Mouse (Mus musculus) liver, adult (tissue): Measurements from ENCODE around the gene Sar1b.

Source experiments
- GATA4 ChIP-seq: IDR thresholded peaks from 2 replicates; pipeline ENCODE4 v1.6.1; 2014; ENCODE audit warnings: mild to moderate bottlenecking, low read length; ENCODE audit not compliant: insufficient replicate concordance

Gene Sar1b

DNA sequence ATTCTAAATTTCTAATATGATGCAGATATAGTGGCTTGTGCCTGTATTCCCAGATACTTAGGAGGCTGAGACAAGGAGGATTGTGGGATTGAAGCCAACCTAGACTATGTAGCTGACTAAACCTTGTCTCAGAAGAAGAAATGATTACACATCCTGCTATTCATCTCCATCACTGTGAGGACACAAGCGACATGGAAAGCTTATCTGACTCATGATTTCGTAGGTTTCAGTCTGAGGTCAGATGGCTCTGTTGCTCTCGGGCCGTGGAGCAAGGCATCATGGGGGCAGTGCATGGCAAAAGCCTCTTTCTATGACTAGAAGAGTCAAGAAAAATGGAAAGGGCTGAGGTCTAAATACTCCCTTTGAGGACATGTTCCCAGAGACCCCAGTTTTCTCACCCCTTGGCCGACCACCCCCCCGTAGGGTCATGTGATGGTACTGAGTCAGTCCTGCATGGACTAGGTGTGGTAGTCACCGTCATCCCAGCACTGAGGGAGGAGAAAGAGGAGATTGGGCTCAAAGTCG lies 48.6 kb downstream of the Sar1b start:
- no peak for TF ChIP-seq GATA4

DNA sequence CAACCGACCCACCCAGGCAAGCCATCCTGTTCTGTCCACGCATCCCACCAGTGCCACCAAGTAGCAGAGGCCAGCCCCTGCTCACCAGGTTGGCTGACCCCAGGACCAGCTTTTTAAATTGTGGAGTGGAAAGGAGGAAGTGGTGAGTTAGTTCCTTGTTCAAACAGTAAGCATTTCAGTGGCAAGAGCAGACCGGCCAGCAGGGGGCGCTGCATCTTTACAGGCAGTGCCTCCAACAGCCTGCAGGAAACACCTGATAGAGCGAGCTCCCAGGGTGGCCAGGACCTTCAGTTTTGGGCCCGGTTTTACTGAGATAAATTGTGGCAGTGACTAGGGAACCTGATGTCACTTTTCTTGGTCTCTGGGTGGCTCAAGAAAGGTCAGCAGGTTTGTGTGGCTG lies 54.3 kb downstream of the Sar1b start:
- no peak for TF ChIP-seq GATA4

DNA sequence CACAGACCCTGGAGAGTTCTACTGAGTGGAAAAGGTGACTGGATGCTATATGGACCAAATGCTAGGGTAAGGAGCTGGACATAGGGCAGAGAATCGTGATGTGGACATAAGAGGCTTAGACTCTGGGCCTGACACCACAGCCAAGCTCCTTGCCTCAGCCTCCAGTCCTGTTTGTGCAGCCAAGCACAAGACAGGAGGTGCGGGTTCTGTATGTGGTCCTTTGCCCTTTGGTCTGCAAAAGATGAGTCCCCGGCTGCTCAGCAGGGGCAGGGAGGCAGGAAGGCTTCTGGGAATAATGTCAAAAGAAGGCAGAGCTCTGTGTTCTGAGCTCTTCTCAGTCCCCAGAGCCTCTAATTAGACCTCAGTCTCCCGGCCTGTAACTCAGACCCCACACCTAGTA lies 55.4 kb downstream of the Sar1b start:
- no peak for TF ChIP-seq GATA4

DNA sequence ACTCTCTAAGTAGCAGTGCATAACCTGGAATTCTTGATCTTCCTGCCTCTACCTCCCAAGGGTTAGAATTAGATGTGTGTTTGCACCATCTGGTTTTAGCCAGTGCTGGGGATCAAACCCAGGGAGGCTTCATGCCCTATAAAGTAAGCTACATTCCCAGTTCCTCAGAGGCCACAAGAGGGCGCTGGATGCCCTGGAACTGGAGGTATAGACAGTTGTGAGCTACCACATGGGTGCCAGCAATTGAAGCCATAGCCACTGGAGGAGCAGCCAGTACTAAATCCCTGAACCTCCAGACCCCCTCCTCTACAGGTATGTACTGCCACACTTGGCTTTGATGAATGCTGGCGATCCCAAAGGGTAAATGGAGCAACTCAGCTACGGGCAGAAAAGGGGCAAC lies 56.5 kb downstream of the Sar1b start:
- TF ChIP-seq GATA4, result no peak

DNA sequence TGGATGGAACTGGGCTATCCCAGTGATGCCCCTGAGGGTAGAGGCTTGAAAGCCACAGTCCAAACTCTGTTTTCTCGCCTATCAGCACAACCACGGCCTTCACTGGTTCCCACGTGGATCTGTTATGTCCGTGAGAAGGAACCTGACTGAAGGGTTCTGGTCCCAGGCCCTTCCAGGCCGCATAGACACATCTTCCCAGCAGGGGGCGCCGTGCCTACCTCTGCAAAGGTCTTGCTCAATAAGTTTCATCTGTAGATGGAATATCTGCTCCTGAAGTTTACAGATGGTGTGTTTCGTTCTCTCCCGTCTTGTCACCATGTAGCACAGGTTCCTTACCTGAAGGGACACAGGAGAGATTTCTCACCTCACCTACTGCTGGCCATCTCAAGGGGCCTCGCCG lies 57.4 kb downstream of the Sar1b start:
- no peak for TF ChIP-seq GATA4

DNA sequence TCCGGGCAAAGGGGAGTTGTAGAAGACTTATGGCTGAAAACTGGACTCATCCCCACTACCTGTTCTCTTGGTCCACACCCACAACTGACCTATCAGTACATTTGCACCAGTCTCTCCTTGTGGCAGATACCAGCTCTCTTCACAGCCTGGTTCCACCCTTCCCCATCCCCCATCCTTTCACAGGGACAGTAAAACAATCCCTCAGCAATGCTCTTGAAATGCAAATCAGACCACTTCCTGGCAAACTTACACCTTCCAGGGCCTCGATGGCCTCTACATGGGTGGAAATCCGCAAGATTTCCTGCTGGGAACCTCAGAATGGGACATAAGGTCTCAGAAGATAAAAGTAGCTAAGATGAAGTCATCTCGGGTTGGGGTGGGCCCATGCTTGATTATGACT lies 59.2 kb downstream of the Sar1b start:
- no peak for TF ChIP-seq GATA4

DNA sequence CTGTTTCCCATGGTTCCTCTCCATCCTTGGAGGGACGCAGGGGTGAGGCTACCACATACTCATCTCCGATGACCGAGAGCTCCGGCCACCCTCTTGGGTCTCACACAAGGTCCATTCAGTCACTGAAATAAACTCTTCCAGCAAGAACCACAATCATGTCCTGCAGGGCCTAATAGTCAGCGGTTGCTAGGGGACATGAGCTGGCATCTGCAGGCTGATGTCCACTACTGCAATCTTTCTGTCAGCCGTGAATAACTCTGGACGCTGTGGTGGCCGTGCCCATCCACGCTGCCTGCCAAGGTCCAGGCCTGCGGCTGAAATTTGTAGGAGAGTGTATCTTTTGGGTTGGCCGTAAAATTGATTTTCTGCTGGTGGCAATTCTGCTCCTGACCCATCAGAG lies 59.8 kb downstream of the Sar1b start:
- TF ChIP-seq GATA4, result no peak

DNA sequence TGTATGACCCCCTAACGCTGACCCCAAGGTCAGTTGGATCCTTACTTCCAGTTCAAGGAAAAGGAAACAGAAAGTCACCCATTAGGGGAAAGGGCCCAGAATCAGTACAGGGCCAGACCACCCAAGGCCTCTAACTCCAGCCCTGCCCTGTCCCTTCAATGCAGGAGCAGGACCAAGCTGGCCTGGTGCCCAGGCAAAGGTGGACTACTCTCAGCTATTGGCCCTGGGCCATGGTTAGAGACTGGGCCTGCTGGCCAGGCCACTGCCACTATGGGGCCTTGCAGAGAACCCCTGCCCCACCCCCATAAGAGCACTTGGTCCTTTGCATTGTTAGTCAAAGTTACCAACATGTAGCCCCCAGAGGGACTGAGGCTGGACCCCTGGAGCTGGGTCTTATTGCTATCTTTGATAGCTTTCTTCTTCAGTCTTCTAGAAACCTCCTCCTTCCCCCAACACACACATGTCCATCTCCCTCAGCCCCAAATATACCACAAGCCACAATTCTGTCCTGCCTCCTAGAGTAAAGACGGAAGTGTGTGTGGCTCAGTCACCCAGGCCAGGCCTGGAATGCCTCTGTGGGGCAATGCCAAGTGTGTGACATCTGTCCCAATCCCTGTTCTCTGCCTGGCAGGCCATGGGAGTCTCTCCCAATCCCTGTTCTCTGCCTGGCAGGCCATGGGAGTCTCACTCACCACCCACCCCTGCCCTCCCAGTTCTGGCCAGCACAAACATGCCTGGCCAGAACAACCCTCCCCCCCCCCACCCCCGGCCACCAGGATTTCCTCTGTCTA lies 60.7 kb downstream of the Sar1b start:
- TF ChIP-seq GATA4, result no peak

DNA sequence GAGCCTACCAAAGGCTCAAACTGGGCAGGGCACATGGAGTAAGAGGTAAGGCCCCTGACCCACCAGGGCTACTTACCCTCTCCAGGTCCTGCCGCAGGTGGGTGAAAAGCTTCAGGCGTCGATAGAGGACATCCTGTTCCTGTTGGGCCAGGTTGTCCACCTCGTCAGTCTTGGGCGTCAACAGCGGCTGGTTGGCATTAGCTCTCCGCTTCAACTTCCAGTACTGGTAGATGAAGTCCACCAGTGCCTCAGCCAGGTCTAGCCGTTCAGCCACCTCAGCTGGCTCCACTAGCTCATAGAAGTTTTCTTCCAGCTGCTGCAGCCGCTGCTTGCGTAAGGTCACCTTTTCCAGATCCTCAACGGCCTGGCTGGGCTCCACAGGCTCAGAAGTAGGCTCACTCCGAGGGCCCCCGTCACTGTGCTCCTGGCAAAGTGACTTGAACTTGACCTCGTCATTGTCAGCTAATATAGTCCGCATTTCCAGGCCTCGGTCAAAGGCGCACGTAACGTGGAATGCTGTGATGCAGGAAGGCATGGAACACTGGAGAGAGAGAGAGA lies 61.5 kb downstream of the Sar1b start:
- no peak for TF ChIP-seq GATA4

DNA sequence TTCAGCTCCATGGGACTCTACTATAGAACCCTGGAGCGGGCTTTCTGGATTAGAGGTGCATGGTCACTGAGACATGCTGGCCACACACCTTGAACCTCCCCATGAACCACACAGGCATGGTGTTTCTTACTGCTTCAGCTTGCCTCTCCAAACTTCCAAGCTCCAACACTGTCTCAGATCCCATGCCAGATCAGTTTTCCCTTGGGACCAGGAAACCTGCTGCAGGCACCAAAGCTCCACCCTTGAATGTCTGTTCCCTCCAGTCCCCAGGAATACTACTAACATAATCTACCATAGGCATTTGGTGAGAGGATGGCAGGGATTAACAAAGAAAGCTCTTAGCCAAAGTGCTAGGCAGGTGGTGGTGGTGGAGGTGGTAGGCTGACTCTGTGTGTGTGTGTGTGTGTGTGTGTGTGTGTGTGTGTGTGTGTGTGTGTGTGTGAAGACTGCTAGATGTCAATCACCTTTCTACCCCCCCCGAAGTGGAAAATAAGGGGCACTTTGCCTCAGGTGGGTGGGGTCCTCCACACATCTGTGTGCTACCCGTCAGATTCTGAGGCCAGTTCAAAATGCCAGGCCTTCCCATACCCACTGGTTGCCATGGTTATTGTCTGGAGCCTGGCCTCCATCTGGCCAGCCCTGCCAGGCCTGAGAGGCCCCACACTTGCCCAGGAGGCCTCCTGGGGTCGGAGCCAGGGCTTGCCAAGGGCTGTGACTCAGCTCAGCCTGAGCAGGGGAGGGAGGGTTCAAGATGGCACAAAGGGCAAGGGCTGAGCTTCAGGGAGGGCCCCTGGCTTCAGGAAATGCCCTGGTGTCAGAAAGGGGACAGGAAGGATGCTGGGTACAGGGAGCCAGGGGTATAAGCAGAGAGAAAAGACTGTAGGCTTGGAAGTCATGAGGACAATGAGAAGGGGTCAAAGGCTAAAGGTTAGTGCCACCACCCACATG lies 68.7 kb downstream of the Sar1b start:
- no peak for TF ChIP-seq GATA4

DNA sequence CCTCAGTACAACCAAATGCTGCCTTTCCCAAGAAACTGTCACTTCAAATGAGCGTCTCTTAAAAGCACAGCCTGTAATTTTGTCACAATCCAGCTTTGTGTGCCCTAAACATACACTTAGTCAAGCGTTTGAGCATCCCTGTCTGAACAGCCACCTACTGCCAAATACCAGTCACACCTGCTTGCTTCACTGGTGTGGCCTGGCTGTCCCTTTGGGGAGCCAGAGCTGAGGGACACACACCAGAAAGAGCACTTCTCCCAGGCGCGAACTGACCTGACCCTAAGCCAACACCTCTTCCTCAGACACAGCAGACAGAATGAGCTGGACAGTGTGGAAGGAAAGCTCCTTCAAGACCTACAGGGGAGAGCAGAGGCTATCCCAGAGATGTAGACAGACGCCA lies 69.5 kb downstream of the Sar1b start:
- TF ChIP-seq GATA4, result no peak

DNA sequence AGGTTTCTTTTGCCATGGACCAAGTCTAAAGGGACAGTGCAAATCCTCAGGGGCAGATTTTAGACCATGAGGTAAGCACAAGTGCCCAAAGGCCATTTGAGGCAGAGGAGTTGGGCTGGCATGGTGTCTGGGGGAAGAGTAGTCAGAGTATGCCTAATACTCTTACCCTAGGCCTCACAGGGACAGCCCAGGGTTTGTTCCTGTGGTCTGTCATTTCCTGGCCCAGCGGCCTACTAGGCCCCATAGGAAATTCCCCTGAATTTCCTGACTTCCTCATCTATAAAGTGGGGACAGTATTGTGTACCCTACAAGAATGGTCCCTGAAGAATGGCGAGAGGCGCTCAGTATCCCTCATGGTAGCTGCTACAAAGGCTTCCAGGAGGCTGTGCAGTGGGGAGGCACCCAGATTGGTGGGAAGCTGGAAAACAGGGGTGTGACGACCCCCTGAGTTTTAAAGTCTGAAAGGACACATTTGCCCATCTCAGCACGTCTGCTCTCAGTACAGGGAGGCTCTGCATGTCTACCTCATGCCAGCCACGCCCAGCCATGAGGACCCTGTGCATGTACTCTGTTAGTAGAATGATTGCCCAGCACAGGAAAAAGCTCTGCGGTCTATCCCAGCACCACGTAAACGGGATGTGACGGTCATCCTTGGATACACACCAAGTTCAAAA lies 70.0 kb downstream of the Sar1b start:
- TF ChIP-seq GATA4, result no peak

DNA sequence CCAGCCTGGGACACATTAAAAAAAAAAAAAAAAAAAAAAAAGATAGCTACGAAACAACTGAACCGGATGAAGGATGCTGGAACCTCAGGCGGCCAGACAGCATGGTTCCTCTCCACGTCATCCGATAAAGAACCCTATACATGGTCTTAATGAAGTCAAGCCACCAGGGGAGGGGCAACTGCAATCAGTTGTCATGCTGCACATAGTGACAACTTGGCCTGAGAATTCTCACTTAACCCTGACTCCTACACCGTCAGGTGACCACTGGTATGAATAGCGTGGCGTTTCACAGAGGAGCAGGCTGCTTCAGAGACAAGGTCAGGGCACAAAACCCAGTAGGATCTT lies 70.6 kb downstream of the Sar1b start:
- TF ChIP-seq GATA4, result no peak

DNA sequence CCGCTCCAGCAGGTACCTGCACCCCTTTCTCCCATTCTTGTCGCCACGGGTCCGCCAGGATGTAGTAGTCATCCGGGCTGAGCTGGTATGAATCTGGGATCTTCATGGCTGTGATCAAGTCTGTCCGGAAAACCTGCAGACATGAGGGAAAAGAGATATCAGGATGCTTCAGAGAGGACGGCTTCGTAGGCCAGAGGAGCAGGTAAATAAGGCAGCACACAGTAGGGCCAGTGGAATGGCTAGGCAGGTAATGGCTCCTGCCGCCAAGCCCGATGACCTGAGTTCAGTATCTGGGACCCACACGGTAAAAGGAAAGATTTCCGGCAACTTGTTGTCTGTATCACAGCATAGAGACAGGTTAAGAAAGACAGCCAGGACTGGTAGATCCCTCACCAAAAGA lies 72.1 kb downstream of the Sar1b start:
- no peak for TF ChIP-seq GATA4

DNA sequence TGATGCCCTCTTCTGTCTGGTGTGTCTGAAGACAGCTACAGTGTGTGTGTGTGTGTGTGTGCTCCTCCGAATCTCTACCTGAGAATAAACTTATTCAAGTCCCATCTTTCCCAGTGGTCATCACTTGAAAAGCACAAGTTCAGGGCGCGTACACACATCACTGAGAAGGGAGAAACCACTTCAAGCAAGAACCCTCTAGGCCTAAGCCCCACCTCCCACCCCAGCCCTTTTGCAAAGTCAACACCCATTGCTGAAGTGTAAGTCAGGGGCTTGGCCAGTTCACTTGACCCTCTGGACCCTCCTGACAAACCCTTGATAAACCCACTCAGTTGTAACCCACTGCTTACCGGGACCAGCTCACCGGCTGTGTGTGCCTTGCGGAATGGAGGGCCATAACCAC lies 73.0 kb downstream of the Sar1b start:
- TF ChIP-seq GATA4, result no peak
